Mouse (Mus musculus): ENCODE results near the gene Pcyt1a. TPM values are rescaled to one million over a fixed set of nuclear protein-coding genes. Genes with fewer than 3 reads are reported as not detected.

The Pcyt1a gene
- polyA plus RNA-seq, 1 experiment from 2014 or later: 46.9 TPM

GRCm38 (mm10) chr16:32398206-32398605 is 32.5 kb upstream of the Pcyt1a start:
- Histone ChIP-seq H3K27ac (ENCODE audit: low read depth, low read length) (no peak overlapping the region), H3K4me1 (ENCODE audit: control insufficient read depth, insufficient read depth, low read depth, low read length) (no peaks in the 10 kb centered on the region), H3K4me3 (ENCODE audit: low read length) (no peak overlapping the region), H3K27me3 (replicated peaks; ENCODE audit: control insufficient read depth, insufficient read depth, low read length) (no peaks in the 10 kb centered on the region), H3K9me3 (ENCODE audit: control insufficient read depth, low read length) (no peaks in the 10 kb centered on the region), H3K4me2 (ENCODE audit: low read length) (no peak overlapping the region), H3K9ac (ENCODE audit: low read depth, low read length) (no peak overlapping the region), H3K36me3 (ENCODE audit: control insufficient read depth, insufficient read depth, low read length) (no peaks in the 10 kb centered on the region)
- WGBS: 74% methylated on average over 3 of the region's 3 CpGs
- ATAC-seq: no peak

DNA sequence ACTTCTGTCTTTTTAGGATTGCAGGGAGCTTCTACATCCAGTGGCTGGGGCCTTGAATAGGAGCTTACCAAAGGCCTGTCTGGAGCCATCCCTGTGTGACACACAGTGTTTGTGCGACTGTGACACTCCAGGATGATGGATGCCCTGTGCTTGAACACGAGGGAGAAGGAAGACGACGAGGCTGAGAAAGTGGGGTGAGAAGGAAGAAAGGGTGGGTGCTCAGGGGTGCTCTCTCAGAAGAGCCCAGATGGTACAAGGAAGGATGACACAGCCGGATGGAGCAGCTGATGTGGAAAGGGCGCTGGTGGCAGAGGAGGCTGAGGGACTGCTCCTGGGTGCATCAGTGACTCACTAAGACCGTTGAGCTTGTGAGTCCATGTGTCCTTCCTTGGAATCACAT is 30.5 kb upstream of the Pcyt1a start, which contains the start of gene Tm4sf19:
Gene Tm4sf19 (plus strand): TSS at position 240 of the 400 bp plus-strand sequence.
- H3K9ac ChIP-seq (ENCODE audit: low read depth, low read length): no peak within 1 kb of the TSS
- H3K4me3 ChIP-seq (ENCODE audit: low read length): no peak within 1 kb of the TSS
- ATAC-seq: no peak
- H3K27me3 ChIP-seq (replicated peaks; ENCODE audit: control insufficient read depth, insufficient read depth, low read length): no peaks in the 10 kb centered on the region
- WGBS: 79% methylated on average over 7 of the region's 7 CpGs
- no peaks in the 10 kb centered on the region for H3K4me1 ChIP-seq (ENCODE audit: control insufficient read depth, insufficient read depth, low read depth, low read length)
- no peak within 1 kb of the TSS for H3K4me2 ChIP-seq (ENCODE audit: low read length)
- H3K36me3 ChIP-seq (ENCODE audit: control insufficient read depth, insufficient read depth, low read length): no peaks in the 10 kb centered on the region
- H3K9me3 ChIP-seq (ENCODE audit: control insufficient read depth, low read length): no peaks in the 10 kb centered on the region
- H3K27ac ChIP-seq (ENCODE audit: low read depth, low read length): no peak within 1 kb of the TSS

GRCm38 (mm10) chr16:32401335-32401965 is 29.3 kb upstream of the Pcyt1a start:
- H3K9me3 ChIP-seq (ENCODE audit: control insufficient read depth, low read length): no peaks in the 10 kb centered on the region
- WGBS: 83% methylated on average over 9 of the region's 9 CpGs
- no peaks in the 10 kb centered on the region for H3K4me1 ChIP-seq (ENCODE audit: control insufficient read depth, insufficient read depth, low read depth, low read length)
- H3K4me2 ChIP-seq (ENCODE audit: low read length): no peak overlapping the region
- no peak overlapping the region for H3K4me3 ChIP-seq (ENCODE audit: low read length)
- no peak for ATAC-seq
- H3K36me3 ChIP-seq (ENCODE audit: control insufficient read depth, insufficient read depth, low read length): no peaks in the 10 kb centered on the region
- H3K27ac ChIP-seq (ENCODE audit: low read depth, low read length): no peak overlapping the region
- no peak overlapping the region for H3K9ac ChIP-seq (ENCODE audit: low read depth, low read length)
- no peaks in the 10 kb centered on the region for H3K27me3 ChIP-seq (replicated peaks; ENCODE audit: control insufficient read depth, insufficient read depth, low read length)

GRCm38 (mm10) chr16:32402818-32403217 is 27.9 kb upstream of the Pcyt1a start:
- no peak overlapping the region for H3K9ac ChIP-seq (ENCODE audit: low read depth, low read length)
- no peaks in the 10 kb centered on the region for H3K4me1 ChIP-seq (ENCODE audit: control insufficient read depth, insufficient read depth, low read depth, low read length)
- H3K36me3 ChIP-seq (ENCODE audit: control insufficient read depth, insufficient read depth, low read length): no peaks in the 10 kb centered on the region
- H3K27ac ChIP-seq (ENCODE audit: low read depth, low read length): no peak overlapping the region
- no peak overlapping the region for H3K4me3 ChIP-seq (ENCODE audit: low read length)
- ATAC-seq: no peak
- no peaks in the 10 kb centered on the region for H3K27me3 ChIP-seq (replicated peaks; ENCODE audit: control insufficient read depth, insufficient read depth, low read length)
- no peaks in the 10 kb centered on the region for H3K9me3 ChIP-seq (ENCODE audit: control insufficient read depth, low read length)
- WGBS: 89% methylated on average over 3 of the region's 3 CpGs
- no peak overlapping the region for H3K4me2 ChIP-seq (ENCODE audit: low read length)

DNA sequence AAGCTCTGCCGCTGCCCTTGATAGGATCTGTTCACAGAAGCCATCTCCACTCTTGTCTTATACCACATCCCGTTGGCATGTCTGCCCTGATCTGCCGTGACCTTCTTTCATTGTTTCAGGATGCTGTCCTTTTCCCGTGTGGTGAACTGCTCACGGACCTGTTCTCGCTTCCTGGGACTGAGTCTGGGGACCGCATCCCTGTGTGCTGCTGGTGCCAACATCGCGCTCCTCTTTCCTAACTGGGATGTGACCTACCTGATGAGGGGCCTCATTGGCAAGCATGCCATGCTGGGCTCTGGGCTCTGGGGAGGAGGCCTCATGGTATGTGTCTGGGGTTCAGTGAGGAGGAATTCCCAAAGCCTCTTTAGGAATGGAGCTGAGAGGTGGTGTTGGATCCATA is 25.0 kb upstream of the Pcyt1a start:
- Histone ChIP-seq H3K9me3 (ENCODE audit: control insufficient read depth, low read length) (no peaks in the 10 kb centered on the region), H3K4me3 (ENCODE audit: low read length) (no peak overlapping the region), H3K9ac (ENCODE audit: low read depth, low read length) (no peak overlapping the region), H3K36me3 (ENCODE audit: control insufficient read depth, insufficient read depth, low read length) (no peaks in the 10 kb centered on the region), H3K4me2 (ENCODE audit: low read length) (no peak overlapping the region), H3K4me1 (ENCODE audit: control insufficient read depth, insufficient read depth, low read depth, low read length) (no peaks in the 10 kb centered on the region), H3K27ac (ENCODE audit: low read depth, low read length) (no peak overlapping the region), H3K27me3 (replicated peaks; ENCODE audit: control insufficient read depth, insufficient read depth, low read length) (no peaks in the 10 kb centered on the region)
- no peak for ATAC-seq
- 79% methylated on average over 9 of the region's 9 CpGs for WGBS

DNA sequence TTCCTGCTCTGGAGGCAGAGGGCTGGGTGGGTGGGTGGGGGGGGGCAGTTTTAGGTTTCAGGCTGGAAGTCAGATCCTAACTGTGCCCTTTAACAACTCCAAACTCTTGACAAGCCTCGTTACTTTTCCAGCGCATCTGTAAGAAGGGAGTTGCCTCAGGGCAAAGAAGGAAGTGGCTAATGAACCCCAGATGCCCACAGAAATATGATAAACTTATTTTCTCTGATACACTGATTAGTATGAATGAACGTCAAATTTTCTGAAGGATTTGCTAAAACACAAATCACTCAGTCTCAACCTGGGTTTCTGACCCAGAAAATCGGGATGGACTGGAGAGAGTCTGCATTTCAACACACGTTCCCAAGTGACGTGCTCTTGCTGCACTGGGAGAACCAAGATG is 24.1 kb upstream of the Pcyt1a start:
- Histone ChIP-seq H3K27me3 (replicated peaks; ENCODE audit: control insufficient read depth, insufficient read depth, low read length) (no peaks in the 10 kb centered on the region), H3K9ac (ENCODE audit: low read depth, low read length) (no peak overlapping the region), H3K4me1 (ENCODE audit: control insufficient read depth, insufficient read depth, low read depth, low read length) (no peaks in the 10 kb centered on the region), H3K9me3 (ENCODE audit: control insufficient read depth, low read length) (no peaks in the 10 kb centered on the region), H3K27ac (ENCODE audit: low read depth, low read length) (no peak overlapping the region), H3K4me2 (ENCODE audit: low read length) (no peak overlapping the region), H3K4me3 (ENCODE audit: low read length) (no peak overlapping the region), H3K36me3 (ENCODE audit: control insufficient read depth, insufficient read depth, low read length) (no peaks in the 10 kb centered on the region)
- 85% methylated on average over 6 of the region's 6 CpGs for WGBS
- no peak for ATAC-seq

GRCm38 (mm10) chr16:32407730-32408129 is 23.0 kb upstream of the Pcyt1a start:
- 85% methylated on average over 10 of the region's 10 CpGs for WGBS
- Histone ChIP-seq H3K4me1 (ENCODE audit: control insufficient read depth, insufficient read depth, low read depth, low read length) (no peaks in the 10 kb centered on the region), H3K9ac (ENCODE audit: low read depth, low read length) (no peak overlapping the region), H3K27ac (ENCODE audit: low read depth, low read length) (no peak overlapping the region), H3K27me3 (replicated peaks; ENCODE audit: control insufficient read depth, insufficient read depth, low read length) (no peaks in the 10 kb centered on the region), H3K4me3 (ENCODE audit: low read length) (no peak overlapping the region), H3K9me3 (ENCODE audit: control insufficient read depth, low read length) (no peaks in the 10 kb centered on the region), H3K36me3 (ENCODE audit: control insufficient read depth, insufficient read depth, low read length) (no peaks in the 10 kb centered on the region), H3K4me2 (ENCODE audit: low read length) (no peak overlapping the region)
- ATAC-seq: no peak

- no peak for ATAC-seq
- WGBS: 64% methylated on average over 1 of the region's 1 CpGs
Observed at GRCm38 (mm10) chr16:32417457-32417856, 13.3 kb upstream of the Pcyt1a start.

DNA sequence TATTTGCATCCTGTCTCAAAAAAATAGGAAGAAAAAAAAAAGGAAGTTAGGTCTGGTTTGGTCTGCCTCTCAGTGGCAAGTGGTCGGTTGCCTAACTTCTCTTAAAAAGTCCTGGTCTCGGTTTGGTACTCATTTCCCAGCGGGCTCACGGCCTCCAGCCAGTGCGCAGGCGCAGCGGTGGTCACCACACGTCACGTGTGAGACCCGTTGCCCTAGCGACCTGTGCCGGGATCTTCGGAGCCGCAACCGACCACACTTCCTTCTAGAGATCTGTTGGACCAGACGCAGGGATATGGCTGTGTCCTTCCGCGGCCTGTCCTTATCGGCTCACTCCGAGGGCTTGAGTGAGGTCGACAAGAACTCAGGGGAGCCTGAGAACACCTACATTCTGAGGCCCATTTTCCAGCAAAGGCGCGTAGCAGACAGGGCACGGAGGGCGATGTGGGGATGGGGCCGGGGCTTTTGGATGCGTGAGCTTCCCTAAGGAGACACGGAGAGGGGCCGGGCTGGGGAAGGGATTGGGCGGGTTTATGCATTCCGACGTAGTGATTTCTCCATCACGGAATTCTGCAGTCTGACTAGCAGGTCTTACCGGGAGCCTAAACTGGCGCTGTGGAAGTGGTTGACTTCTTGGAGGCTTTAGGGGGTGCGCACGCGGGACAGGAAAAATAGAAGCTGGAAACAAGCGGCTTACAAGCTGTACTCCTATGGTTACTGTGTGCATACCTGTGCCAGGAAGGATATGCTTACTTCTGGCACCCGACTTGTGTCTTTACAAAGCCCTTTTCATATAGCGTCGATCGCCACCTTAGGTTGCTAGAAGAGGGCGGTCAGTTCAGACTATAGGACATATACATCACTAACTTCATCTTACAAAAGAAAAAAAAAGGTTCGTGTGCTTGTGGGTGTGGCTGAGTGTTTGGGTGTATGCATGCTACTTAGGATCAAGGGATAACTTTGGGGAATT is 10.9 kb upstream of the Pcyt1a start, which contains the start of gene Tctex1d2:
Gene Tctex1d2 (plus strand): TSS at position 186 of the 967 bp plus-strand sequence.
- Histone ChIP-seq H3K4me3 (ENCODE audit: low read length) (peak within 1 kb of the TSS; percentile 51), H3K27me3 (replicated peaks; ENCODE audit: control insufficient read depth, insufficient read depth, low read length) (no peaks in the 10 kb centered on the region), H3K27ac (ENCODE audit: low read depth, low read length) (peak within 1 kb of the TSS; percentile 80), H3K4me1 (ENCODE audit: control insufficient read depth, insufficient read depth, low read depth, low read length) (peaks cover 9% of the 10 kb centered on the region), H3K9me3 (ENCODE audit: control insufficient read depth, low read length) (no peaks in the 10 kb centered on the region), H3K36me3 (ENCODE audit: control insufficient read depth, insufficient read depth, low read length) (no peaks in the 10 kb centered on the region), H3K9ac (ENCODE audit: low read depth, low read length) (peak within 1 kb of the TSS; percentile 65), H3K4me2 (ENCODE audit: low read length) (peak within 1 kb of the TSS; percentile 66)
- WGBS: under 1% methylated on average over 45 of the region's 45 CpGs
- peak; percentile 96 for ATAC-seq

More at GRCm38 (mm10) chr16:32417457-32417856, 13.3 kb upstream of the Pcyt1a start:
- H3K27me3 ChIP-seq (replicated peaks; ENCODE audit: control insufficient read depth, insufficient read depth, low read length): no peaks in the 10 kb centered on the region
- H3K4me1 ChIP-seq (ENCODE audit: control insufficient read depth, insufficient read depth, low read depth, low read length): peaks cover 9% of the 10 kb centered on the region
- no peak overlapping the region for H3K4me3 ChIP-seq (ENCODE audit: low read length)
- H3K36me3 ChIP-seq (ENCODE audit: control insufficient read depth, insufficient read depth, low read length): no peaks in the 10 kb centered on the region
- no peak overlapping the region for H3K4me2 ChIP-seq (ENCODE audit: low read length)
- no peak overlapping the region for H3K27ac ChIP-seq (ENCODE audit: low read depth, low read length)
- no peaks in the 10 kb centered on the region for H3K9me3 ChIP-seq (ENCODE audit: control insufficient read depth, low read length)
- H3K9ac ChIP-seq (ENCODE audit: low read depth, low read length): no peak overlapping the region

All from hindbrain, embryonic 16.5 days (tissue).